Mouse (Mus musculus): ENCODE data around the gene Gngt1. TPM values are rescaled to one million over a fixed set of nuclear protein-coding genes. Genes with fewer than 3 reads are reported as not detected.

Gene Gngt1
- not detected in 2 replicates for total RNA-seq (2014; rRNA removed; ENCODE audit: low replicate concordance)
- polyA plus RNA-seq (2015; fragmentation: Nextera tagmentation; extraction: Ambion mirVana): not detected in 2 replicates

- H3K4me1 ChIP-seq (ENCODE audit: control insufficient read depth, insufficient read depth): no peaks in the 10 kb centered on the region
- 84% methylated on average over 6 of the region's 6 CpGs for WGBS
These were observed at the start of gene Gngt1 for GRCm38 (mm10) chr6:3993492-3993891. Gene Gngt1 (plus strand): TSS chr6:3993792.

GRCm38 (mm10) chr6:3954969-3955368 lies 38.6 kb upstream of the Gngt1 start:
- H3K9me3 ChIP-seq (replicated peaks; ENCODE audit: control insufficient read depth, low read length): no peaks in the 10 kb centered on the region
- H3K4me1 ChIP-seq (ENCODE audit: control insufficient read depth, insufficient read depth): no peaks in the 10 kb centered on the region
- ATAC-seq (ENCODE audit: insufficient read depth, low read depth) (no peak), DNase-seq (ENCODE audit: low spot score) (no peak)
- H3K36me3 ChIP-seq (replicated peaks; ENCODE audit: control insufficient read depth, insufficient read depth, low read length): no peaks in the 10 kb centered on the region
- H3K9ac ChIP-seq (replicated peaks; ENCODE audit: low read depth, low read length): no peak overlapping the region
- WGBS: 58% methylated on average over 4 of the region's 4 CpGs
- no peak overlapping the region for H3K27ac ChIP-seq (ENCODE audit: low read depth)
- H3K27me3 ChIP-seq (ENCODE audit: control insufficient read depth, insufficient read depth, low read length): no peaks in the 10 kb centered on the region
- no peak overlapping the region for H3K4me3 ChIP-seq (ENCODE audit: low read depth, low read length)
- no peak overlapping the region for H3K4me2 ChIP-seq (ENCODE audit: low read depth, low read length)
- TF ChIP-seq CTCF (IDR thresholded peaks at IDR 0.05; ENCODE audit: low read depth) (no peak), EP300 (IDR thresholded peaks at IDR 0.05; ENCODE audit: low read depth) (no peak)

More at GRCm38 (mm10) chr6:3993492-3993891, at the start of gene Gngt1:
- DNase-seq (ENCODE audit: low spot score) (no peak), ATAC-seq (ENCODE audit: insufficient read depth, low read depth) (no peak)
- Histone ChIP-seq H3K9me3 (replicated peaks; ENCODE audit: control insufficient read depth, low read length) (no peaks in the 10 kb centered on the region), H3K27ac (ENCODE audit: low read depth) (no peak within 1 kb of the TSS), H3K27me3 (ENCODE audit: control insufficient read depth, insufficient read depth, low read length) (no peaks in the 10 kb centered on the region), H3K9ac (replicated peaks; ENCODE audit: low read depth, low read length) (no peak within 1 kb of the TSS), H3K4me3 (ENCODE audit: low read depth, low read length) (no peak within 1 kb of the TSS), H3K36me3 (replicated peaks; ENCODE audit: control insufficient read depth, insufficient read depth, low read length) (no peaks in the 10 kb centered on the region), H3K4me2 (ENCODE audit: low read depth, low read length) (no peak within 1 kb of the TSS)
- TF ChIP-seq CTCF (IDR thresholded peaks at IDR 0.05; ENCODE audit: low read depth) (no peak), EP300 (IDR thresholded peaks at IDR 0.05; ENCODE audit: low read depth) (no peak)

GRCm38 (mm10) chr6:3967676-3968626 lies 25.6 kb upstream of the Gngt1 start:
- H3K4me1 ChIP-seq (ENCODE audit: control insufficient read depth, insufficient read depth): no peaks in the 10 kb centered on the region
- H3K9ac ChIP-seq (replicated peaks; ENCODE audit: low read depth, low read length): peak overlapping the region; percentile 45; the same call in 1 of the 2 replicates
- ATAC-seq (ENCODE audit: insufficient read depth, low read depth) (peak; percentile 30; the same call in 1 of the 2 replicates), DNase-seq (ENCODE audit: low spot score) (peak; percentile 14)
- no peaks in the 10 kb centered on the region for H3K27me3 ChIP-seq (ENCODE audit: control insufficient read depth, insufficient read depth, low read length)
- H3K27ac ChIP-seq (ENCODE audit: low read depth): peak overlapping the region; percentile 51
- TF ChIP-seq CTCF (IDR thresholded peaks at IDR 0.05; ENCODE audit: low read depth) (no peak), EP300 (IDR thresholded peaks at IDR 0.05; ENCODE audit: low read depth) (no peak)
- H3K9me3 ChIP-seq (replicated peaks; ENCODE audit: control insufficient read depth, low read length): no peaks in the 10 kb centered on the region
- WGBS: 10% methylated on average over 31 of the region's 31 CpGs
- H3K4me3 ChIP-seq (ENCODE audit: low read depth, low read length): peak overlapping the region; percentile 41
- no peaks in the 10 kb centered on the region for H3K36me3 ChIP-seq (replicated peaks; ENCODE audit: control insufficient read depth, insufficient read depth, low read length)
- peak overlapping the region; percentile 67 for H3K4me2 ChIP-seq (ENCODE audit: low read depth, low read length)

- ATAC-seq (ENCODE audit: insufficient read depth, low read depth) (no peak), DNase-seq (ENCODE audit: low spot score) (no peak)
- TF ChIP-seq EP300 (IDR thresholded peaks at IDR 0.05; ENCODE audit: low read depth) (no peak), CTCF (IDR thresholded peaks at IDR 0.05; ENCODE audit: low read depth) (no peak)
- no peaks in the 10 kb centered on the region for H3K27me3 ChIP-seq (ENCODE audit: control insufficient read depth, insufficient read depth, low read length)
- H3K9ac ChIP-seq (replicated peaks; ENCODE audit: low read depth, low read length): no peak overlapping the region
- H3K4me3 ChIP-seq (ENCODE audit: low read depth, low read length): no peak overlapping the region
- H3K4me1 ChIP-seq (ENCODE audit: control insufficient read depth, insufficient read depth): no peaks in the 10 kb centered on the region
- H3K9me3 ChIP-seq (replicated peaks; ENCODE audit: control insufficient read depth, low read length): no peaks in the 10 kb centered on the region
- no peak overlapping the region for H3K4me2 ChIP-seq (ENCODE audit: low read depth, low read length)
- no peaks in the 10 kb centered on the region for H3K36me3 ChIP-seq (replicated peaks; ENCODE audit: control insufficient read depth, insufficient read depth, low read length)
- WGBS: 50% methylated on average over 1 of the region's 1 CpGs
- H3K27ac ChIP-seq (ENCODE audit: low read depth): no peak overlapping the region
These were observed 19.9 kb upstream of the Gngt1 start for GRCm38 (mm10) chr6:3973679-3974078.

GRCm38 (mm10) chr6:3982661-3983284 lies 10.8 kb upstream of the Gngt1 start:
- no peak for ATAC-seq (ENCODE audit: insufficient read depth, low read depth)
- WGBS: 85% methylated on average over 5 of the region's 5 CpGs
- no peak for TF ChIP-seq CTCF (IDR thresholded peaks at IDR 0.05; ENCODE audit: low read depth)
- no peak for TF ChIP-seq EP300 (IDR thresholded peaks at IDR 0.05; ENCODE audit: low read depth)

More at GRCm38 (mm10) chr6:3982661-3983284, 10.8 kb upstream of the Gngt1 start:
- no peaks in the 10 kb centered on the region for H3K27me3 ChIP-seq (ENCODE audit: control insufficient read depth, insufficient read depth, low read length)
- no peak overlapping the region for H3K27ac ChIP-seq (ENCODE audit: low read depth)
- H3K4me3 ChIP-seq (ENCODE audit: low read depth, low read length): no peak overlapping the region
- H3K4me1 ChIP-seq (ENCODE audit: control insufficient read depth, insufficient read depth): no peaks in the 10 kb centered on the region
- no peaks in the 10 kb centered on the region for H3K36me3 ChIP-seq (replicated peaks; ENCODE audit: control insufficient read depth, insufficient read depth, low read length)
- no peak overlapping the region for H3K4me2 ChIP-seq (ENCODE audit: low read depth, low read length)
- DNase-seq (ENCODE audit: low spot score): no peak
- H3K9ac ChIP-seq (replicated peaks; ENCODE audit: low read depth, low read length): no peak overlapping the region
- no peaks in the 10 kb centered on the region for H3K9me3 ChIP-seq (replicated peaks; ENCODE audit: control insufficient read depth, low read length)

All from heart, postnatal 0 days (tissue).